Mouse (Mus musculus) cerebellum, adult 2 months (tissue): ENCODE measurements around the gene Mettl22.

Experiments
- CTCF ChIP-seq: fragments of 200-500 bp; IDR thresholded peaks from 2 replicates; pipeline ENCODE4 v1.5.1; 2011; ENCODE audit warnings: low read depth, mild to moderate bottlenecking, control low read depth, low read length, moderate library complexity, borderline replicate concordance; ENCODE audit not compliant: insufficient read depth
- POLR2A ChIP-seq: fragments of 200-500 bp; IDR thresholded peaks from 2 replicates; pipeline ENCODE4 v1.6.1; 2011; ENCODE audit warnings: low read length, control low read depth, borderline replicate concordance; ENCODE audit not compliant: insufficient read depth

- no peak for TF ChIP-seq CTCF
- TF ChIP-seq POLR2A = no peak
Observed at GRCm38 (mm10) chr16:8521322-8521721, 50.7 kb downstream of the Mettl22 start.
